Mouse (Mus musculus) left cerebral cortex, adult 11 months (tissue): Measurements from ENCODE around the gene Hist1h3c.
"Not testable (repeated sequence)": the region's sequence is repeated elsewhere in the genome, so short reads cannot be mapped to it uniquely, and the experiment has no call there.

Experiments used
- DNase-seq: peaks from one replicate; pipeline ENCODE4 v3.0.0; 2022; ENCODE audit warnings: low spot score

Hist1h3c gene

GRCm38 (mm10) chr13:23745381-23746161 is at the start of gene Hist1h3c:
Gene Hist1h3c, minus strand, starts transcription at chr13:23745602.
- DNase-seq: no peak

DNA sequence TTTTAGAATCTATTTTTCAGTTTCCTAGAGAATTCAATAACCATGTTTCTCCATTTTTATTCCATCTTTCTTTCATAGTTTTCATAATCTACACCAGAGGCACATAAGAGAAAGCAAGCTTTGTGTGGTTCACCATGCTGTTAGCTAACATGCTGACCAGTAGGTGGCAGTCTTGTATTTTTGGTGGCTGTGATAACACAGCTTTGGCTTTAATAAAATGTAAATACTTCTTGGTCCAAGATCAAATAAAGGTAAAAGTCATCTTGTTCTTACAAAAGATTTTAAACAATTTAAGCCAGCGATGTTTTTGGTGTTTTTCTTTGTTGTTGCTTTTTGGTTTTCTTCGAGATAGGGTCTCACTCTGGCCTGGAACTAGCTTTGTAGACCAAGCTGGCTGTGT is 47.1 kb upstream of the Hist1h3c start:
- DNase-seq: peak; percentile 19

DNA sequence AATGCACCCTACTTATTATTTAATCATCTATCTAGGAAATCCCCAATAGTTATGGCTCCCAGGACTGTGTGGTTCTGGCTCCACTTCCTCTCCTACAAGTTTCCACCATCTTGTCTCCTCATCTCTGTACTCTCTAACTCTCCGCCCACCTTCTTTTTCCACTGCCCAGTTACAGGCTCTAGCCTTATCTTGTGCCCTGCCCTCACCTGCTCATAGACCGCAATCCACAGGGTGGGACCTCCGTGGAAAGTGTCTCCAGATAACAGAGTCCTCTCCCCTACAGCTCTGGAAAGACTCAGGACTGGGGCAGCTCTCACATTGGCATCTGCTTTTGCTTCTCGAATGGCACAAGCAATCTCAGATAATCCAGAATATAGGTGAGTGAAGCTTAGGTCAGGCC is 33.6 kb upstream of the Hist1h3c start:
- no peak for DNase-seq

- no peak for DNase-seq
These were observed 32.9 kb upstream of the Hist1h3c start for GRCm38 (mm10) chr13:23778339-23778738.

DNA sequence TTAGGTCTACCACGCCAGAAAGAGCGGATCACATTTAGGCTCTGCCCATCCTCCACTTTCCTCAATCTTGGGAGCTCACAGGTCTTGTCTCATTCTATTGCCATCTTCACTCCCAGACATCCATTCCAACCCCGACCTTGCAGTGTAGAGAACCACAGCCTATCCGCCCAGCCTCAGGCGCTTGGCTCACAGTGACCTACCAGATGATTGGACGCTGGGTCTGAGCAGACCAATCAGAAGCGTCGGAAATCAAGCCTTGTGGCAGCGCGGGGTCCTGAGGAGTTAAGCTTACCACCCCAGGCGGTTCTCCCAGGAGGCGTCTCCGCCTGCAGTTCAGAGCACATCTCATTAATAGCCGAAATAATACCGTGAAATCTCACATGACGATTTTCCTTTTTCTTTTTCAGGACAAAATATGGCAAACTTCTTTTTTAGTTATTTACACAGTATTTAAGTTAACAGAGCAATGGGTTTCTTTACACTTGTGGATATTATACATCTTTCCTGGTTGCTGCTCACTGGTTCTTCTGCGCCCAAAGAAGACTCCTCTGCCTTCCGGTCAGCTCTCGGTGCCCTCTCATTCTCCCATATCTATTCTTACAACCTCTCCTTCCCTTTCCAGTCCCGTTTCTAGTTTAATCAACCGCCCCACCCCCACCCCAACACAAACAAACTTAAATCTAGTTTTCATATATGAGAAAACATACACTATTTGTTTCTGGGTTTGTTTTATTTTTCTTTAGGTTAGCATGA is 27.3 kb upstream of the Hist1h3c start:
- DNase-seq: no peak

DNA sequence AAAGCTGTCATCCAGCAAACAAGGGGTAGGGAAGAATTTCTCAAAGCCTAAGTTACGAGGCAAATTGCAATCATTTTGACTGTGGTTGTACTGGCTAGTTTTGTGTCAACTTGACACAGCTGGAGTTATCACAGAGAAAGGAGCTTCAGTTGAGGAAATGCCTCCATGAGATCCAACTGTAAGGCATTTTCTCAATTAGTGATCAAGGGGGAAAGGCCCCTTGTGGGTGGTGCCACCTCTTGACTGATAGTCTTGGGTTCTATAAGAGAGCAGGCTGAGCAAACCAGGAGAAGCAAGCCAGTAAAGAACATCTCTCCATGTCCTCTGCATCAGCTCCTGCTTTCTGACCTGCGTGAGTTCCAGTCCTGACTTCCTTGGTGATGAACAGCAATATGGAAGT is 24.2 kb upstream of the Hist1h3c start, which contains the start of gene Trim38:
Trim38 (plus strand) TSS at position 301 of the 400 bp plus-strand sequence.
- not testable (repeated sequence) for DNase-seq

- DNase-seq: no peak
These were observed 23.5 kb upstream of the Hist1h3c start for GRCm38 (mm10) chr13:23768834-23769397.

GRCm38 (mm10) chr13:23766772-23767171 is 21.4 kb upstream of the Hist1h3c start:
- no peak for DNase-seq

GRCm38 (mm10) chr13:23765172-23765513 is 19.7 kb upstream of the Hist1h3c start:
- no peak for DNase-seq

- DNase-seq: no peak
These were observed 19.1 kb upstream of the Hist1h3c start for GRCm38 (mm10) chr13:23764324-23765171.

DNA sequence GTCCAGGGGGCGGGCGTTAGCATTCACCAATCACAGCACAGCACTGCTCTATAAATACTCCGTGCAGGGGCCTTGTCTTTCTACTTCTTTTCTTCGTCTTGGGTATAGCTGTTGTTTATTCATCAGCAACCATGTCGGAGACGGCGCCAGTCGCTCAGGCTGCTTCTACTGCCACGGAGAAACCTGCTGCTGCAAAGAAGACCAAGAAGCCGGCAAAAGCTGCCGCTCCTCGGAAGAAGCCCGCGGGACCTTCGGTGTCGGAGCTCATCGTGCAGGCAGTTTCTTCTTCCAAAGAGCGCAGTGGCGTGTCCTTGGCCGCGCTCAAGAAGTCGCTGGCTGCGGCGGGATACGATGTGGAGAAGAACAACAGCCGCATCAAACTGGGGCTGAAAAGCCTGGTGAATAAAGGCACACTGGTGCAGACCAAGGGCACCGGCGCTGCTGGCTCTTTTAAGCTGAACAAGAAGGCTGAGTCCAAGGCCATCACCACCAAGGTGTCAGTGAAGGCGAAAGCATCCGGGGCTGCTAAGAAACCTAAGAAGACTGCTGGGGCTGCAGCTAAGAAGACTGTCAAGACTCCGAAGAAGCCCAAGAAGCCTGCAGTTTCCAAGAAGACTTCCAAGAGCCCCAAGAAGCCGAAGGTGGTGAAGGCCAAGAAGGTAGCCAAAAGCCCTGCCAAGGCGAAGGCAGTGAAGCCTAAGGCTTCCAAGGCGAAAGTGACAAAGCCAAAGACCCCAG is 18.4 kb upstream of the Hist1h3c start, which contains the start of gene Hist1h1a:
Hist1h1a (plus strand) TSS at position 81 of the 738 bp plus-strand sequence.
- no peak for DNase-seq

DNA sequence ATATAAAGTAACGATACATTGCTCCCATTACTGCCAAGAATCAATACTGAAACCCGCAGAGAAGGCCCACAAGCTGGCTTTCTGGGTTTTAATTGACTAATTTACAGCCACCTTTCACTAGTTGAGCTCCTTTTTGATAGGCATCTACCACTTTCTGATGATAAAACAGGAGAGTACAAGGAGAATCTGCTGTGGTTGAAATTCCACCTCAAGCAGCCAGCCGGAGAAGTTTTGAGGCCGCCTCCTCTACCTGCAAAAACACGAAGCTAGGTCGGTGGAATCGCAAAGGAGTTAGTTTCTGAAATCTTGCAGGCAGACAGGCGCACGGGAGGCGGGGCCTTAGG is 17.8 kb upstream of the Hist1h3c start:
- DNase-seq: no peak

- not testable (repeated sequence) for DNase-seq
These were observed 16.7 kb upstream of the Hist1h3c start, which contains the start of gene Hist1h3a for GRCm38 (mm10) chr13:23761871-23762821. Gene Hist1h3a, minus strand, starts transcription at chr13:23762386.

GRCm38 (mm10) chr13:23760972-23761864 is 15.8 kb upstream of the Hist1h3c start, which contains the start of gene Hist1h4a:
Gene Hist1h4a, minus strand, starts transcription at chr13:23761230.
- peak; percentile 96 for DNase-seq

DNA sequence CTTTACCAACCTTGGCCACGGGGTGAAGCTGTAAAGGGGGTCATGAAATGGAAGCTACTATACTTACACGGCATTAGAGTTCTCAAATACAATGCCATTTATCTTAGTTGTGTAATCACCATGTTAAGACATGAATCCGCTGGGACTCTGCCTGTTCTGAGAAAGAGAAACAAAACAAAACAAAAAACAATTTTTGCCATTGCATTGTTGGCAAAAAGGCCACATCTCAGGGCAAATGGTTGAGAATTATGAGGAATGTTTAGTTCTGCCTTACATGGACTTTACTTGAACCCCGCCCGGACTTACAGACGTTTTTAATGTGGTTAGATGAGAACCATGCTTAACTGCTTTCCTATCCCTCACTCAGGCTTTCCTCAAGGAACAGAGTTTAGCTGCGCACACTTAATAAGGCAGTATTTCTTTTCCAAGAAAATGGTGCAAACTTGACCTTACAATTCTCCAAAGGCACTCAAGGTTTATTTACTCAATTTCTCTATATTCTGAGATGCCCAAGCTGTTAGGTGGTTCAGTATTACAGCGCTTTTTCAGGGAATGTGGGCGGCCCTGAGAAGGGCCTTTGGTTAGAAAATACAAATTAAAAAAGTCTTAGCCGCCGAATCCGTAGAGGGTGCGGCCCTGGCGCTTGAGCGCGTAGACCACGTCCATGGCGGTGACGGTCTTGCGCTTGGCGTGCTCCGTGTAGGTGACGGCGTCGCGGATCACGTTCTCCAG is 15.0 kb upstream of the Hist1h3c start:
- no peak for DNase-seq

DNA sequence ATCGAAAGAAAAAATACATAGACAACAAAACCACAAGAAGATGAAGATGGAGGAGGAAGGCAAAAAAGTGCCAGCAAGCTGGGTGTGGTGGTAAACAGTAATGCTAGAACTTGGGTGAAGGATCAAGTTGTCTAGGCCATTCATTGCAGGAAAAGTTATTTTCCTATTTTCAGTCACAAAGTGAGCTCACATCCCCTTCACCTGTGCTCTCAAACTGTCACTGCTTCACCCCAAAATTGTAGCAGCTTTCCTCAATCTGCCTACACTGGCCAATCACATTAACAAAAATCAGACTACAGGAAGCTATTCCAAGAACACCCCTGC is 14.5 kb upstream of the Hist1h3c start:
- DNase-seq: no peak

DNA sequence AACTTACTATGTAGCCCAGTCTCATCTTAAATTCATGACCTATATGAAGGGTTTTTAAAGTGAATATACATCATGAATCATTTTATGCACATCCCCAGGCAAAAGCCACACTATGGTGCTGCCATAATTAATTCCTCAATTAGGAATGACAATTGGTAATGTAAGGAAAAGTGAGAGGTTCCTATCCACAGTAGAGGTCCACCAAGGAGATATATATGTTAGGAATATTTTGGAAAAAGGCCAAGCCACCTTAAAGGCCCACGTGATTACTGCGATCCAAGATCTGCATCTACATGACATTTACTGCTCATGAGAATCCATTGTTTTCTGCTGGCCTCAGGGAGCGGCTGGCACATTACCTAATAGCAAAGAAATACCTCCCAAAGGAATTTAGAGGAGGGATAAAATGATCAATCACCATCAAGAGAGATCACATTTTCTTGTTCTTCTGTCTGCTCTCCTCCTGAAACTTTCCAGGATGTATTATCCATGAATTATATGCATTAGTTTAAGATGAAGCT is 13.9 kb upstream of the Hist1h3c start:
- DNase-seq: no peak

GRCm38 (mm10) chr13:23757921-23758320 is 12.5 kb upstream of the Hist1h3c start:
- no peak for DNase-seq
